Mouse (Mus musculus) bone marrow macrophage, adult 2 months (primary cell): ENCODE measurements around the gene Garnl3.

Experiments
- CTCF ChIP-seq: IDR thresholded peaks from 2 replicates; pipeline ENCODE4 v1.5.1; 2012; ENCODE audit warnings: low read depth, mild to moderate bottlenecking, low read length, moderate library complexity
- POLR2A ChIP-seq: IDR thresholded peaks from 2 replicates; pipeline ENCODE4 v1.6.1; 2012; ENCODE audit warnings: mild to moderate bottlenecking, low read depth, low read length, borderline replicate concordance

GRCm38 (mm10) chr2:32962062-32962874 is 169.2 kb downstream of the Garnl3 start:
- TF ChIP-seq CTCF (no peak), POLR2A (no peak)
